Mouse (Mus musculus) spleen, postnatal 36 days (tissue): Measurements from ENCODE around the gene Papolg.
A peak's percentile ranks its signal among the peaks of the same experiment; 100 is the strongest.
"Not testable (repeated sequence)": the region's sequence is repeated elsewhere in the genome, so short reads cannot be mapped to it uniquely, and the experiment has no call there.

Source experiments
- DNase-seq, 2 experiments: peaks; one replicate each; pipeline ENCODE4 v3.0.0; 2022; ENCODE audit warnings: low spot score in 2 of 2, mixed read lengths in 1 of 2

Papolg gene

DNA sequence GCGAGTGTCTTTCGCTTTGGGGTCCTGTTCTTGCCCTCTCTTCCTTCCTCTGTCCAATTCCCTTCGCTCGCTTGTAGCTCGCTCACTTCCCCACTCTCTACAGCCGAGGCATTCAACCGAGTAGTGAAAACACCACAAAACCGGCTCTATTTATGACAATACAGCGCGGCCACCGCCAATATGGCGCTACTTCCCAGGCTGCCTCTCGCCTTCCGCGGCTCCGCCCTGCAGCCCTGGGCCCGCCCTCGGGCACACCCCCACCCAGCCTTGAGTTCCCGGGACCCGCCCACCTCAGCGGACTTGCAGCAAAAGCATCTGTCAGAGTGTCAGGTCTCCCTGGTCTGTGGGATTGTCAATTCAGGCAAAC is at the start of gene Papolg:
Gene Papolg (minus strand): TSS at position 194 of the 367 bp plus-strand sequence.
- peak; percentile 94 to 95 for DNase-seq

DNA sequence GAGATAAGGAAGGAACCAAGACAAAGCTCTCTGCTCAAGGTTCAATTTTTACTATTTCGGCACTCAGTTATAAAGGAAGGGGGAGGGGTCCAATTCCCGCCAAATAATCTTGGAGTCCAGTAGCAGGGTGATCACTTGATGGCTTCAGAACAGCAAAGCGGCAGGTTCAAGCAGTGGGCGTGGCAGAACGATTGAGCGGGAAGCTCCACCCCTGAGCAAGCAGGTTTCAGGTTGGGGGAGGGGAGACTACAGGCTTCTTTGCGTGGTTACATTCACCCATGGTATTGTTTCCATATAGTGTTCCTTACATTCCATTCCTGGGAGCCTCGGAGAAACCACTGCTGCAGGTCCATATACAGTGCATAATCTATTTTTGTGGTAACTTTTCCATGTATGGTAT is 33.1 kb upstream of the Papolg start:
- DNase-seq: not testable (repeated sequence)

DNA sequence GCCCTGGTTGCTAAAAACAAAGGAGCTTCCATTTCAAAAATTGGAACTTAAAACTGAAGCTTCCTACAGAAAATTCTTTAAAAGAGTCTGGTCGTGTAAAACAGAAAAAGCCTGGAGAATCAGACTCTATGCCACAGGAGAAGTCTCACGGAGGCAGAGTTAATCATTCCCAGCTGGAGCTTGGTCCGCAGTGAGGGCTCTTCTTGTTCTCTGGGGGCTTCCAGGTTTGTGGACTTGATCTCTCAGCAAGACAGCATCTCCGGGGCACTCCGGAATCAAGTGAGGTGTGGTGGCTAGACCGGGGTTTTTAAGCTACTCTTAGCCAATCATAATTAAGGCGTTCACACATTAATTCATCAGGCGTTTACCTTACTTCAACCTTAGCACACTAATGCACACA is 32.6 kb upstream of the Papolg start:
- DNase-seq: no peak

DNA sequence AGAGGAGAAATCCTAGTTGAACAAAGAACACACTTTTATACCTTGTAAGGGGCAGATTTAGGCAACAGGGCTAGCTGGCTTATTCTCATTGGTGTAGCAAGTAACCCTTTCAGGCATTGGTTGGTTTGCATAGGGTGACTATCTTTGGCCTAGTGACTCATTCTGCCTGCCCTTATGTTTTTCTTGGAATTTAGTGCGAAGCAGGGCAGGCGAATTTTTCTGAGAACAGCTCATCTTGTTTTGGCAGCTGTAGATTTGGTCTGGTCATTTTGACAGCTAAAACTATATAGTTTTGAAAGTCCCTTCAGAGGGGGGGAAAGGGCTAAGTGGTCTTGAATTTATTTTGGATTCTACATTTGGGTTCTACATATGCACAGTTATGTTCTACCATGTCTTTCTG is 18.8 kb upstream of the Papolg start:
- DNase-seq: not testable (repeated sequence)

DNA sequence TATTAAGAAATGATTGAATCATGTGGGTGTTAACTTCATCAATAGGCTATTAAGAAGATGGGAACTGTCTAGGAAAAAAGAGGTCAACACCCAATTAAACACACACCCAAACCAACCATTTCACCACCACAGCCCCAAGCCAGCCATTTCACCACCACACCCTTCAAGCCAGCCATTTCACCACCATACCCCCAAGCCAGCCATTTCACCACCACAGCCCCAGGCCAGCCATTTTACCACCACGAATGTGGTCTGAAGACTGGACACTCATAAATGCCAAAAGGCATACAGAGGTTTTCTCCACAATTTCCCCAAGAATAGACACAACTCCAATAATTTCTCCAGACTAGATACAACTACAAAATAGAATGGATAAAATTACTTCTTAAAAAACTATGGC is 8.9 kb upstream of the Papolg start:
- DNase-seq: no peak

DNA sequence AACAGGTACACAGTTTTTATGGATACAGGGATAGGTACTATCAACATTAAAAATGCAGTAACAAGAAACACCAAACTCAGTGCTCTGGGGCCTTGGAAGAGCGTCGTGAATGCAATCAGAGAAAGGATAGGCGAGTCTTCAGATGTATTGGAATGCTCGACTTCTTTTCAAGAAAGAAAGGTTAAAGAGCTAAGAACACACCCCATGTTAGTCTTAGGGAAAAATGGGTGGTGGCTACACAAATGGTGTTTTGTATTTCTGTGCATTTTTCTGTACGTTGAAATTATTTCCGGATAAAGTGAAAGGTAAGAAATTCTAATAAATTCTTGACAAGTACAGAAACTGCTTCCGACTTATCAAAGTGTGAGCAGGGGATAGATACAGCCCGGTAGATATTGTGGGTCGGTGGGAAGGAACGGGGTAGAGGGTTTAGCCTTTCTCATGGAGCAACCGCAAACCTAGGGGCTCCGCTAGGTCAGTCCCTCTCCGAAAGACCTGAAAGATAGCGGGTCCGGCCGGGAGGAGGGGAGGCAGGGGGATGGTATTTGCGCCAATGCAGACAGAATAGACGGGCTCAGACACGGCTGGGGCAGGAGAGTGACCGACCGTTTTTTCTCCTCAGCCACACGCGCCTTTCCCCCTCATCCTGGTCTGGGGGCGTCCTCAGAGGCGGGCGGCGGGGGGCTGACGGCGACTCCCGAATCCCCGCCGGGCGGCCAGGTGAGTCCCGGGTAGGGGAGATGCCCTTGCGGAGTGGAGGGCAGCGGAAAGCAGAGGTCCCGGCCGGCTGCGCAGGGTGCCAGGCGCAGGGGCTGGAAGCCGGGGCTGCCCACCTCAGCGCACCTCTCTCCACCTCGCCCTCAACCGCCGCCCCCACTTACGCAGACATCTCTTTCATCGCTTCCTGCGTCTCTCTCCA is 653 bp downstream of the Papolg start:
- no peak for DNase-seq

DNA sequence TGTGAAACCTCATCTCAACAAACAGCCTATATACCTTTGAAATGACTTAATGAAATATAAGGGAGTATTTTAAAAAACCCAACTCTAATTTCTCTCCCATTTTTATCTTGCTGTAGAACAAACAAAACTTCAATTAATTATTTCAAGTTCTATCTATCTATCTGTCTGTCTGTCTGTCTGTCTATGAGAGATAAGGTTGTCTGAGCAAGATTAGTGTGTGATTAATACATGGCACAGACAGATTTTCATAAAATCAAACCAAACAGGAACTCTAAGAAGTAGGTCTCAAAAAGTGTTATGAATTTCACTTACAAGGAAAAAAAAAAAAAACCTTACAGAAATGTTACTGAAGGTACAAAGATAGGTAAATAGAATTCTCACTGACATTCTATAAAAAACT is 1.5 kb downstream of the Papolg start:
- no peak for DNase-seq

DNA sequence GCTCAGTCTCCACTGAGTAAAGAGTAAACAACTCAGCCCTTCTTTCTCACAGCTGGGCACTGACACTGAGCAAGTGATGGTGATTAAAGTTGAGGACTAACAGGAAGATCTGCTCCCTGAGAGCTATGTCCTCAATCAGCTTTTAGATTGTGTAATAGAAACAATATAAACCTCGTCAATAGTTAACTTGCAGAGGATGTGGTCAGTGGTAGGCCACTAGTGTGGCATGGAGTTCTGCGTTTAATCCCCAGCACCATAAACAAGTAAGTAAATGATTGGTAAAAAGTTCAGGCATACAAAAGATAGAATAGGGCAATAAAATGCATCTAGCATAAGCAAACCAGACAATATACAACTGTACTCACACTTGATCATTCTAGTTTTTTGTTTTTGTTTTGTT is 30.7 kb downstream of the Papolg start:
- no peak for DNase-seq

DNA sequence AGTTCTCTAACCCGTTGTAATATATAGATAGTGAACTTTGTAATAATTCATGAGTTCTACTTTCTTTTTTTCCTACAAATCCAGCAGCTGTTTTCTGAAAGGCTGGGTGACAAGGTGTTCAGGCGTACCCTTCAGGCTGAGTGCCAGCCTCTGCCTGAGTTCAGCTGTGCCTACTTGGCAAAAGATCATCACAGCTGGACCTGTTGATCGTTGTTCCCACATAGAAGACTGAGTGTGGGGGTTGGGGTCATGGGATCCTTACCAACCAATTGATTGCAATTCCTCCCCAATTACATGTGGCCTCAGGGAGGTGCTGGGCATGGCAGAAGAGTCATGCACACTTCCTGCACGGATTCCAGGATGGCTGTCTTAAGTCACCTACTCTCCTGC is 38.3 kb downstream of the Papolg start:
- no peak for DNase-seq

DNA sequence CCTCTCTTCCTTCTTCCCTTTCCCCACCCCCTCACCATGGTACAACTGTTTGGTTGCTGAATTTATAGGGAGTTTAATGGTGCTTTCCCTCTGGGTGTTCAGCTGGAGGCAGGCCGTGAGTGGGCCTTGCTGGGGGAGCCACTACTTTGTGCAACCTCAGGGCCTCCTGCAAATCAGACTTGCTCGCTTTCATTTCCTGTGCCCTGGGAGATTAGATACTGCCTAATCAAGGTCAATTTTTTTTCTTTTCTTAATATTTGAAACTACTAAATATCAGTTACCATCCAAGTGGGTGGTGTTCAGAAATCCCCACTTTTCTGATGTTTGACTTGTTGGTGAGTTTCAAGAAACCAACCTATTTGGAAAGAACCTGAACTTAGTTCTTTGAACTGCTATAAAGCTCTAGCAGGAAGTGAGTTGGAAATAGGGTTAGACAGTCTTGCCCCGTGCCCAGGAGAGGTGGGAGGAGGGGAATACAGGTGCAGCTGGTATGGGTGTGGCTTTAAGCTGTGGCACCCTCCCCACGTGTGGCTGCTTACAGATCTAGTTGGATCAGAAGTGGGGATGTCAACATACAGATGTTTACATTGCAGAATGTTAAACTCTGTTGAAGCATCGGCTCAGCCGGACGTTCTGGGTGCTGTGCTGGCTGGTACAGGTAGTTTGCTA is 38.9 kb downstream of the Papolg start:
- no peak for DNase-seq

DNA sequence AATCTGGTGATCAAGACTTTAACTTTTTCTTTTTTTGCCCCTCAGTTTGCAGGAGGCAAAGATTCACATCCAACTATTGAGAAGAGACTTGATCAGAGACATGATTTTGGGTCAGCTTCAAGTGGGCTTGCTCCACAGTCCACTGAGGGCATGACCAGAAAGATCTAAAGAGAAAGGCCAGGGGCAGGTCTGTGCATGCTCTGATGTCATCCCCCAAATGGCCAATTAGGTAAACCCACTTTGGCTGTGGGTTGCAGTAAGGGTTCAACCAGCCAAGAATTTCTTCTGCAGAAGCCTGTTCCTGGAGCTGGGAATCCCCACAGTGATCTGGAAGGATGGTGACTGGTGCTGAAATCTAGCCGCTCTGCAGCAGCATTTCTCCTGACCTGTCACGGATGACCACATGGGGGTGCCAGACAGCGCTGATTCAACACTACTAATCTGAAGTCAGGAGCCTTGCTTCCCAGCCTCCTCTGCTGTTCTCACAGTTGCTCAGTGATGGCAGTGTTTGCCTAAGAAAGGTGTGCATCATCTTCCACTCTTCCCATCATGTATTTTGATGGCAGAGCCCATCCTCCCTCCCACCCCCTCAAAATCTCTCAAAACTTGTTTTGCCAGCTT is 39.8 kb downstream of the Papolg start:
- peak; percentile 62 to 72 for DNase-seq

DNA sequence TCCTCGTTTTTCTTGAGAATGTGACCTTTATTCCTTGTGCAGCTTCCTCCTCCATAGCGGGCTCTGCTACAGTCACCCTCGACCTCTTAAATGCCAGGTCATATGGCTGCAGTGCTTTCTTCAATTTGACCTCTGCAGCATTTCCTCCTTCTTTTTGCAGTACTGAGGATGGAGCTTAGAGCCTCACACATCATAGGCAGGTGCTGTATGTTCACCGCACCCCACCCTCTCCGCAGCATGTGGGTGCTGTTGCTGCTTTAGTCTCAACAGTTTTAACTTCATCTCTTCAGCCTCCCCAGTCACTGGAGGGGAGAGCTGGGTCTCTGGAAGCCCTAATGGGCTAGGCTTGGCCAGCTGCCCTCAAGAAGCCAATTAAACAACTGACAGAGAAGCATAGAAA is 41.7 kb downstream of the Papolg start:
- DNase-seq: no peak

DNA sequence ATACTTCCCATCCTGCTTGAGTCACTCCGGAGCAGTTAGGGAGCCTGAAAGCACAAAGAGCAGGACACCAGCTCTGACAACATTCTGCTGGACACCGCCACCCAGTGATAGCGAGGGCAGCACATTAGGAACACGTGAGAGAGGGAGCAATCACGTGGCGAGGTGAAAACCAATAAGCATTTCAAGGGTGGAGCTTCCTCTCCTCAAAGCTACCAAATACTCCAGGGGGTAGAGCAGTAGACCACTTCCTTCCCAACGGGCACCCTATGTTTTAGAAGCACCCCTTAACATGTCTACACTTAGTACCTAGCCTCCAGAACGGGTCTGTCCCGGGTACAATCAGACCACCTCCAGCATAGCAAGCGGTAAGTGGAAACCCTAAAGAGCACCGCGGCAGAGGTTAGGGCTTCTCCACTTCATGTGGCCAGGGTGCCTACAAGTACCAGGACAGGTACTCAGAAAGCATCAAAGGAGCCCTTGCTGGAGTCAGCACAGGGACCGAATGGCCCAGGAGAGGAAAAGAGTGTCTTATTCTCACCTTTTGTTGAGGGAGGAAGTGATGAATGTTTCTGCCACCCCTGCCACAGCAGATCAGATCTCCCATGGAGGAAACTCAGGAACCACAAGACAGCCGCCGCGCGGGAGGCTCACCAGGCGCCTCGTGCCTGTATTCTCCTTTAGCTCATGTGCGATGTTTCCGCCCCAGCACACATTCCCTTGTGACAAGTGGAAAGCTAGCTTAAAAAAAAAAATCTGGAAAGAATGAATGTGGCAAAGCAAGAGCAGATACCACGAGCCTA is 48.8 kb downstream of the Papolg start:
- peak; percentile 57 to 65 for DNase-seq

DNA sequence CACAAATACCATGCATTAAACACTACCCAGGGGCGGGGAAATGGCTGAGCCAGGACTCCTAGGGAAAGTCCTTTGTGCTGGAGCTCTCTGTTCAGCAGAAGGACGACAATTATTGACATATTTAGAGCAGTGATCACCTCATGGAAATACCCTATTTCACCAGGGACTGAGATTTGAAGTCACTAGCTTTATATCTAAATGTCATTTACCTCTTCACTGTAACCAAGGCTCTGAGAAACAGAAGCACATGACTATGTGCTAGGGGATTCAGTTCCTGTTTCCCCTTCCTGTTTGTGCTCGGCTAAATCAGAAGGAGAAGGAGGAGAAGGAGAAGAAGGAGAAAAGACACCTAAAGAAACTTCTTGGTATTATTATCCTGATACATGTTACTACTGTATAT is 71.8 kb downstream of the Papolg start:
- peak; percentile 23 to 30 for DNase-seq

DNA sequence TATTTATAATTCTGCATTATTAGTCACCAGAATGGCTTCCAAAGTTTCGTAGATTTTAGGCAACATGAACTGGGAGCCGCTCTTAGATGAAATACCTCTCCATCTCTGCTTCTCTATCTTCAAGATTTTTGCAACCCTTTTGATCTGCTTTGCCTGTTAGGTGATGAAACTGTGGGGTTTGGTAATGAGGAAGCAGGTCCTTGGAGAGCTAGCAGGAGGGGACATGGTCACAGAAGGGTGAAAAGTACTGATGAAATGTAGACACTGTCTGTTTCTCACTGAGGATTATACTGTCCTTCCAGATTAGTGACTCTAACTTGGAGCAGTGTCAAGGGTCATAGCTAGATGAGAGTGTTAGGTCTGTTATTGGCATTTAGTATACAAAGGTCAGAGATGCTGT is 73.4 kb downstream of the Papolg start:
- DNase-seq: no peak

DNA sequence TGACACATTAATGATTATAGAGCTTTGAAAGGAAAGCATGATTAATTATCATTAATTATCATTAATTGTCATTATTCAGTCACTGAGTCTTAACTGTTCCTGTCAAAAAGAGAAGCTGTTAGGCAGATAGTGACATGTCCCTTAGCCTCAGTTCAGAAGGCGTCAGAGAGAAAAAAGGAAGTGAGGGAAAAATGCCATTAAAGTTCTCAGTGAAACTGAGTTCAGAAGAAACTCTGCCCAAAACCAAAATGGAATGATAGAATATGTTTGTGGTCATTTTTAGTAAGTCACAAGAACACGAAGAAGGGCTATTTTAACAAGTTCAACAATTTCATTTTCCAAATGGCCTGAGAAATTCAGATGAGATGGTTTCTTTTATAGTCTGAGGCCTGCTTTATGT is 74.1 kb downstream of the Papolg start:
- no peak for DNase-seq

DNA sequence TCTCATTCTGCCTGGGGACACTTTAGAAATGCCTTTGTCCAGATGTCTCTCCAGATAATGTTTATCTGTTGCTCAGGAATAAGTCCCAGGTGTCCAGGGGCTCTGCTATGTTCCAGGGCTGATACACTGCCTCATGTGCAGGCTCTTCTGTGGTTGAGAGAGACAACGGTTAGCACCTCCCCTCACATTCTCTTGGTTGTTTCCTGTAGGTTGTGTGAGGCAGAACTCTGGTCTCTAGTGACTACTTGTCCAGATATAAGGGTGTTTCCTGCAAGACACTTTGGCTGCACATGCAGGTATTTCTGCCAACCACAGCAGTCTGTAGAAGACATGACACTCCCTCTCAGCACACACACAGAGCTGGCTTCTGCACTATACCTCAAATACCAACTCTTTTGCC is 76.3 kb downstream of the Papolg start:
- DNase-seq: peak; percentile 24 to 37
